Mouse (Mus musculus): ENCODE measurements around the gene Kifc3. TPM values are rescaled to one million over a fixed set of nuclear protein-coding genes. Genes with fewer than 3 reads are reported as not detected.
A peak's percentile ranks its signal among the peaks of the same experiment; 100 is the strongest.

Kifc3 gene
- polyA plus RNA-seq, 1 experiment from 2014 or later, result 16.5 TPM

DNA sequence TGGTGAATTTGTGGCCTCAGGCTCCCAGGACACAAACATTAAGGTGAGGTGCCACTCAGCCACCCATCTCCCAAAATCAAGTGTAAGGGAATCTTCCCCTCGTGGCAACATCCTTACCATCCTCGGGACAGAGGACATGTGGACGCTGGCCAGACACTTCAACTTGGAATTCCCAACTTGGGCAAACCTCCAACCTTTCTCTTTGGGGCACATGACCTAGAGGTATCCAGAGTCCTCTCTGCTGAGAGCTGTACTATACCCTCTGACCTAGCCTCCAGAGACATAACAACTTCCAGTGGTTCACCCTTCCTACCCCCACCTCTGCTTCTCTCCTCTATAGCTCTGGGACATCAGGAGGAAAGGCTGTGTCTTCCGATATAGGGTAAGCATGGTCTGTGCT, 109.0 kb downstream of the Kifc3 start:
- Histone ChIP-seq H3K27me3 (no peaks in the 10 kb centered on the region), H3K4me2 (no peak overlapping the region), H3K9me3 (no peaks in the 10 kb centered on the region), H3K27ac (no peak overlapping the region), H3K4me1 (replicated peaks) (no peaks in the 10 kb centered on the region), H3K9ac (replicated peaks) (no peak overlapping the region), H3K4me3 (replicated peaks) (no peak overlapping the region), H3K36me3 (peaks cover 93% of the 10 kb centered on the region)
- 91% methylated on average over 4 of the region's 4 CpGs for WGBS
- ATAC-seq (ENCODE audit: insufficient number of reproducible peaks, insufficient read depth, low FRiP score, low TSS enrichment, low read depth), result no peak

- H3K4me3 ChIP-seq (replicated peaks), result no peak overlapping the region
- no peak for ATAC-seq (ENCODE audit: insufficient number of reproducible peaks, insufficient read depth, low FRiP score, low TSS enrichment, low read depth)
- no peak overlapping the region for H3K4me2 ChIP-seq
- no peak overlapping the region; the same call in 1 of the 2 replicates for H3K9ac ChIP-seq (replicated peaks)
- H3K9me3 ChIP-seq, result no peaks in the 10 kb centered on the region
- H3K27ac ChIP-seq, result no peak overlapping the region
- peaks cover 70% of the 10 kb centered on the region for H3K36me3 ChIP-seq
- no peaks in the 10 kb centered on the region for H3K27me3 ChIP-seq
- 87% methylated on average over 7 of the region's 7 CpGs for whole genome bisulfite sequencing
- peaks cover 10% of the 10 kb centered on the region for H3K4me1 ChIP-seq (replicated peaks)
Measured at GRCm38 (mm10) chr8:95085432-95086141, 117.0 kb downstream of the Kifc3 start.

DNA sequence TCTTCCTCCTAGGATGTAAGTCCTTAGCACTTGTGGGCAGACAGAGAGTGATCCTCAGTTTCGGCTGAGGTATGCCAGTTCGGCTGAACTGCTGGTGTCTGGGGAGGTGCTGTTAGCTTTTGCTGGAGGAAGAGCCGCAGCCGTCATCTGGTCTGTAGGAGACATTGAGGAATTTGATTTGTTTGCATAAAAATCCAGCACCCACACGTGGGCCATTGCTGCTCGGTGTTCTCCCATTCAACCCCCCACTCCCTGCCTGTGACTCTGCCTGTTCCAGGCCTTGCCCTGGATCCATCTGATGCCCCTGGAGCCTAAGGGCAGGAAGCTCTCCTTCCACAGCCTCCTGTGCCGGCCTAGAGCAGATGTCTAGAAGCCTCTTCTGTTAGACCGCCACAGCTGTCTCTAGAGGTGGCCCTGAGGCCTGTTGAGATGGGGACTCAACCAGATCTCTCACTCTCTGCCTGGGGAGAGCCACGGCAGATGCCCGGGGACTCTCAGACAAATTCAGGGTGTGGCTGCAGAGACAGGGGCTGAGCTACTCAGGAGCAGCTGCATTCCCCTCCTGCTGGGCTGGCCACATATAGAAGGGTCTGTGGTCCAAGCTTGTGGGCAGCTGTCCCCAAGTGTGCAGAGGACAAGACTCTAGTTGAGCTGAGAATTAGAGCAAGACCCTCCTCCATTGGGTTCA, 117.7 kb downstream of the Kifc3 start:
- Histone ChIP-seq H3K9me3 (no peaks in the 10 kb centered on the region), H3K36me3 (peaks cover 63% of the 10 kb centered on the region), H3K4me2 (no peak overlapping the region), H3K27ac (no peak overlapping the region), H3K4me1 (replicated peaks) (peaks cover 10% of the 10 kb centered on the region), H3K27me3 (no peaks in the 10 kb centered on the region), H3K4me3 (replicated peaks) (no peak overlapping the region), H3K9ac (replicated peaks) (no peak overlapping the region)
- ATAC-seq (ENCODE audit: insufficient number of reproducible peaks, insufficient read depth, low FRiP score, low TSS enrichment, low read depth), result no peak
- 84% methylated on average over 10 of the region's 10 CpGs for WGBS

GRCm38 (mm10) chr8:95084261-95084660, 118.4 kb downstream of the Kifc3 start:
- peaks cover 57% of the 10 kb centered on the region for H3K36me3 ChIP-seq
- no peak overlapping the region for H3K4me2 ChIP-seq
- no peak overlapping the region for H3K9ac ChIP-seq (replicated peaks)
- no peaks in the 10 kb centered on the region for H3K9me3 ChIP-seq
- peaks cover 10% of the 10 kb centered on the region for H3K4me1 ChIP-seq (replicated peaks)
- no peaks in the 10 kb centered on the region for H3K27me3 ChIP-seq
- WGBS, result 84% methylated on average over 4 of the region's 4 CpGs
- no peak for ATAC-seq (ENCODE audit: insufficient number of reproducible peaks, insufficient read depth, low FRiP score, low TSS enrichment, low read depth)
- no peak overlapping the region for H3K4me3 ChIP-seq (replicated peaks)
- H3K27ac ChIP-seq, result no peak overlapping the region

DNA sequence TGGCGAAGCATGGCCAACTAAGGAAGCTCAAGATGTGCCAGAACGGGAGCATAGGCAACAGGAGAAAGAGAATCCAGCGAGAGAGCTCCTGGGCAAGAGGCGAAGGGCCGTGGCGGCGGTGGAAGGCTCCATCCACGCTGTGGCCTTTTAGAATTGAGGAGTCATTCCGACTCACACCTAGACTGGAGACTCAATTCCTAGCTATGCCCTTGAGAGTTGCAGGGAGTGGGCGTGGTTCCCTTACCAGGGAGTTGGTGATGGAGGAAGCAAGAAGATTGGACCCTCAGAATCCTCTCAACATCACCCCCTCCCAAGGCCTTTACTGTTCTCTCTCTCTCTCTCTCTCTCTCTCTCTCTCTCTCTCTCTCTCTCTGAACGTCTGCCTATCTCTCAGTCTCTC, 121.0 kb downstream of the Kifc3 start:
- Histone ChIP-seq H3K4me1 (replicated peaks) (peaks cover 10% of the 10 kb centered on the region), H3K27ac (peak overlapping the region; percentile 86), H3K9ac (replicated peaks) (peak overlapping the region; percentile 82), H3K4me2 (peak overlapping the region; percentile 91), H3K36me3 (peaks cover 32% of the 10 kb centered on the region), H3K9me3 (no peaks in the 10 kb centered on the region), H3K27me3 (0 out of 2 replicates have a peak, but pooled peaks cover 3% of the 10 kb centered on the region), H3K4me3 (replicated peaks) (peak overlapping the region; percentile 78)
- WGBS, result 9% methylated on average over 11 of the region's 11 CpGs
- ATAC-seq (ENCODE audit: insufficient number of reproducible peaks, insufficient read depth, low FRiP score, low TSS enrichment, low read depth), result no peak

DNA sequence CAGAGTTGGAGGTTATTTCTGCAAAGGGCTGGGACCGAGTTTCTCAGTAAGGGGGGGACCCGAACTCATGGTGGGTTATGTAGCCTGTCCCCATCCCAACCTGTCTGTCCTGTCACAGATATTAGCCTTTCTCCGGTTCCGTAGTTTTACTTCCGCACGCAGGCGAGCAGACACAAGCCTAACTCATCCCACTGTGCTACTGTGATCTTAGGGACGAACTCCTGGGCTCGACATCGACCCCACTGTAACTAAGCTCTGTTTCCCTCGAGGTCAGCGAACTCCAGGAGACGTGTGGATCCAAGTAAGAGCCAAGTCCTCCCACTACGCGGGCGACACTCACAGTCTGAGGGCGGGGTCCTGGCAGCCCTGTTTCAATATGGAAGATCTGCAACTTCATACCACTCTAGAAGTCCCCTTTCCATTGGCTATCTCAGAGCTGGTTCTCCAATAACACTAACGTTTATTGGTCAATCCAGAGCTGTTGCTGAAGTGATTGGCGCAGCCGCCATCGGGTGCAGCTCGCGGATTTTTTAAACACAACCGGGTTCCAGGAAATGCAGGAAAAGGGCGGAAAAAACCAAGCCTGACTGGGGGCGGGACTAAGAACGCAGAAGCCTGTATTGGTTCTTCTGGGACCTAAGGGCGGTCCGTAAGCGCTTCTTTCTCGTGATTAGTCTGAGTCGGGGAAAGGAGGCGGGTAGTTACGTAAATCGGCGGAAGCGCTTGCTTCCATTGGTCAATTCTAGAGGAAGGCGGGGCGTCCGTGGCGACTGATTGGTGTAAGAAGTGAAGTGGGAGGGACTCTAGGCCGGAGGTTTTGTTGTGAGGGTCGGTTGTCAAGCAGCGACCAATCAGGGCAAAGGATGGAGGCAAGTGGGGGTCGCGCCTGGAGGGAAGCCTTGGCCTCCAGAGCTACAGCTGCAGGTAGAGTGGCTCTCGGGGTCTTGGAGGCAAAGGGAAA, 122.0 kb downstream of the Kifc3 start, which contains the start of gene Katnb1:
Katnb1 (plus strand) TSS at position 806 of the 961 bp plus-strand sequence.
- Histone ChIP-seq H3K4me3 (replicated peaks) (peak within 1 kb of the TSS; percentile 78), H3K9ac (replicated peaks) (peak within 1 kb of the TSS; percentile 82), H3K36me3 (peaks cover 26% of the 10 kb centered on the region), H3K27me3 (peaks cover 3% of the 10 kb centered on the region; the same call in 1 of the 2 replicates), H3K9me3 (no peaks in the 10 kb centered on the region), H3K4me2 (peak within 1 kb of the TSS; percentile 91), H3K4me1 (replicated peaks) (peaks cover 10% of the 10 kb centered on the region), H3K27ac (peak within 1 kb of the TSS; percentile 86)
- under 1% methylated on average over 47 of the region's 47 CpGs for WGBS
- peak; percentile 97 for ATAC-seq (ENCODE audit: insufficient number of reproducible peaks, insufficient read depth, low FRiP score, low TSS enrichment, low read depth)

- peaks cover 12% of the 10 kb centered on the region for H3K36me3 ChIP-seq
- peaks cover 3% of the 10 kb centered on the region; the same call in 1 of the 2 replicates for H3K27me3 ChIP-seq
- no peak for ATAC-seq (ENCODE audit: insufficient number of reproducible peaks, insufficient read depth, low FRiP score, low TSS enrichment, low read depth)
- no peak overlapping the region for H3K4me3 ChIP-seq (replicated peaks)
- no peak overlapping the region for H3K4me2 ChIP-seq
- H3K27ac ChIP-seq, result no peak overlapping the region
- WGBS, result 90% methylated on average over 4 of the region's 4 CpGs
- no peak overlapping the region for H3K9ac ChIP-seq (replicated peaks)
- H3K9me3 ChIP-seq, result no peaks in the 10 kb centered on the region
- peaks cover 10% of the 10 kb centered on the region for H3K4me1 ChIP-seq (replicated peaks)
Measured at GRCm38 (mm10) chr8:95079305-95079704, 123.3 kb downstream of the Kifc3 start.

GRCm38 (mm10) chr8:95078055-95078454, 124.6 kb downstream of the Kifc3 start:
- ATAC-seq (ENCODE audit: insufficient number of reproducible peaks, insufficient read depth, low FRiP score, low TSS enrichment, low read depth), result no peak
- no peak overlapping the region for H3K9ac ChIP-seq (replicated peaks)
- H3K27me3 ChIP-seq, result peaks cover 3% of the 10 kb centered on the region; the same call in 1 of the 2 replicates
- no peak overlapping the region for H3K4me2 ChIP-seq
- no peaks in the 10 kb centered on the region for H3K36me3 ChIP-seq
- H3K27ac ChIP-seq, result no peak overlapping the region
- H3K4me3 ChIP-seq (replicated peaks), result no peak overlapping the region
- 77% methylated on average over 3 of the region's 3 CpGs for WGBS
- no peaks in the 10 kb centered on the region for H3K9me3 ChIP-seq
- H3K4me1 ChIP-seq (replicated peaks), result peaks cover 10% of the 10 kb centered on the region

- Histone ChIP-seq H3K27ac (no peak overlapping the region), H3K4me1 (replicated peaks) (no peaks in the 10 kb centered on the region), H3K27me3 (peaks cover 3% of the 10 kb centered on the region; the same call in 1 of the 2 replicates), H3K4me2 (no peak overlapping the region), H3K36me3 (no peaks in the 10 kb centered on the region), H3K9ac (replicated peaks) (no peak overlapping the region), H3K9me3 (no peaks in the 10 kb centered on the region), H3K4me3 (replicated peaks) (no peak overlapping the region)
- WGBS, result 80% methylated on average over 17 of the region's 17 CpGs
- no peak for ATAC-seq (ENCODE audit: insufficient number of reproducible peaks, insufficient read depth, low FRiP score, low TSS enrichment, low read depth)
Measured at GRCm38 (mm10) chr8:95076151-95076550, 126.5 kb downstream of the Kifc3 start.

DNA sequence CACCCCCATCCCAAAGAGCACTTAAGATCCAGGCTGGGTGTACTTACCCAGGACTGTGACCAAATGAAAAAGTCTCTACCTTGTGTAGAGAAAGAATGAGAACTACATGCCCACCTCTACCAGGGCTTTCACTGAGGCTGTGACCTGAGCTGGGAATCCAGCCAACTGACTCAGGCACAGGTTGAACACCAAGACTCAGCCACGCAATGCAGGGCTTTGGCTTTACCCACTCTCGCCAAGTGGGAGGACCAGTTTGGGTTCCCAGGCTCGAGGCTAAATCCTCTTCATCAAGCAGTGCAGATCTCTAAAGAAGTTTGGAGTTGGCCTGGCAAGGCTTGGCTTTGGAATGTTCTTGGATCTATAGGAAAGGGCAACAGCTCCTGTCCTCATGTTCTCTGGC, 127.1 kb downstream of the Kifc3 start:
- Histone ChIP-seq H3K4me2 (no peak overlapping the region), H3K4me3 (replicated peaks) (no peak overlapping the region), H3K4me1 (replicated peaks) (no peaks in the 10 kb centered on the region), H3K27me3 (peaks cover 3% of the 10 kb centered on the region; the same call in 1 of the 2 replicates), H3K36me3 (no peaks in the 10 kb centered on the region), H3K9me3 (no peaks in the 10 kb centered on the region), H3K9ac (replicated peaks) (no peak overlapping the region), H3K27ac (no peak overlapping the region)
- ATAC-seq (ENCODE audit: insufficient number of reproducible peaks, insufficient read depth, low FRiP score, low TSS enrichment, low read depth), result no peak
- WGBS, result 79% methylated on average over 3 of the region's 3 CpGs

GRCm38 (mm10) chr8:95067582-95067981, 135.0 kb downstream of the Kifc3 start:
- Histone ChIP-seq H3K4me3 (replicated peaks) (no peak overlapping the region), H3K4me1 (replicated peaks) (no peaks in the 10 kb centered on the region), H3K36me3 (no peaks in the 10 kb centered on the region), H3K9ac (replicated peaks) (no peak overlapping the region), H3K4me2 (no peak overlapping the region), H3K27ac (no peak overlapping the region), H3K9me3 (no peaks in the 10 kb centered on the region), H3K27me3 (no peaks in the 10 kb centered on the region)
- 0 out of 2 replicates have a peak, but pooled peaks have one; percentile 66 for ATAC-seq (ENCODE audit: insufficient number of reproducible peaks, insufficient read depth, low FRiP score, low TSS enrichment, low read depth)
- 43% methylated on average over 3 of the region's 3 CpGs for WGBS

Measured in limb, embryonic 12.5 days (tissue).